Mouse (Mus musculus) C2C12 (cell line): ENCODE results near the gene Mprip.

Experiments
- CEBPB ChIP-seq: IDR thresholded peaks from one replicate; pipeline ENCODE4 v1.6.1; 2011; ENCODE audit warnings: low read depth, mild to moderate bottlenecking, control low read depth, moderate library complexity
- CTCF ChIP-seq: IDR thresholded peaks from one replicate; pipeline ENCODE4 v1.5.1; 2011; ENCODE audit not compliant: control insufficient read depth, insufficient read depth, insufficient read length
- FOSL1 ChIP-seq: IDR thresholded peaks from one replicate; pipeline ENCODE4 v1.8.0; 2011; ENCODE audit warnings: mild to moderate bottlenecking, low read length; ENCODE audit not compliant: poor library complexity, insufficient read depth, severe bottlenecking
- MYOG ChIP-seq: IDR thresholded peaks from one replicate; pipeline ENCODE4 v1.6.1; 2011; ENCODE audit not compliant: control insufficient read depth, insufficient read length; ENCODE audit errors: extremely low read depth
- USF1 ChIP-seq: IDR thresholded peaks from one replicate; pipeline ENCODE4 v1.6.1; 2011; ENCODE audit warnings: low read depth, mild to moderate bottlenecking, control low read depth, moderate library complexity

- TF ChIP-seq FOSL1 (no peak), CTCF (no peak), USF1 (no peak), MYOG (no peak), CEBPB (no peak)
These were observed 87.9 kb downstream of the Mprip start for GRCm38 (mm10) chr11:59749050-59749449.
